Mouse (Mus musculus) lung, embryonic 15.5 days (tissue): ENCODE measurements around the gene Cpeb2. TPM values are rescaled to one million over a fixed set of nuclear protein-coding genes. Genes with fewer than 3 reads are reported as not detected.

ENCODE experiments used
- ATAC-seq: fragments of 200-750 bp; cut with Nextera tagmentation; 2 replicates; pipeline ENCODE4 v1.8.0; 2017; ENCODE audit warnings: moderate number of reproducible peaks, borderline replicate concordance; ENCODE audit not compliant: low FRiP score, low TSS enrichment; ENCODE audit errors: extremely low read depth
- H3K27ac ChIP-seq: fragments of 300-500 bp; sonication (generic); 2 replicates; pipeline ENCODE4 v1.5.1; 2015; ENCODE audit warnings: moderate library complexity, mild to moderate bottlenecking, inconsistent platforms
- H3K27me3 ChIP-seq: fragments of 300-500 bp; sonication (generic); 2 replicates; pipeline ENCODE4 v1.6.1; 2015; ENCODE audit warnings: inconsistent platforms
- H3K36me3 ChIP-seq: fragments of 300-500 bp; sonication (generic); 2 replicates; pipeline ENCODE4 v1.6.1; 2015; ENCODE audit warnings: inconsistent platforms
- H3K4me1 ChIP-seq: fragments of 300-500 bp; sonication (generic); 2 replicates; pipeline ENCODE4 v1.6.1; 2015; ENCODE audit warnings: inconsistent platforms
- H3K4me2 ChIP-seq: fragments of 300-500 bp; sonication (generic); 2 replicates; pipeline ENCODE4 v1.6.1; 2015; ENCODE audit warnings: inconsistent platforms, mild to moderate bottlenecking, moderate library complexity
- H3K4me3 ChIP-seq: fragments of 300-500 bp; sonication (generic); 2 replicates; pipeline ENCODE4 v1.5.1; 2015; ENCODE audit warnings: mild to moderate bottlenecking, inconsistent platforms
- H3K9ac ChIP-seq: fragments of 300-500 bp; sonication (generic); 2 replicates; pipeline ENCODE4 v1.6.1; 2015; ENCODE audit warnings: inconsistent platforms
- H3K9me3 ChIP-seq: fragments of 300-500 bp; sonication (generic); 2 replicates; pipeline ENCODE4 v1.6.1; 2016; ENCODE audit warnings: inconsistent platforms
- WGBS: fragments of 180-500 bp; shearing (Covaris S2); methylation state at CpG from one replicate; pipeline ENCODE4 v1.1.7; 2015; 5-methylcytosine and 5-hydroxymethylcytosine counted together
- polyA plus RNA-seq: library from polyadenylated mRNA; unstranded; fragments of >200 nt; fragmentation: Nextera tagmentation; extraction: Ambion mirVana; gene quantifications from 2 replicates; pipeline ENCODE4 v1.2.1, GENCODE M21; 2015

Cpeb2 gene
- polyA plus RNA-seq, 1 experiment from 2014 or later, result 1.7 TPM

- H3K4me3 ChIP-seq, result no peak overlapping the region
- H3K27me3 ChIP-seq, result no peaks in the 10 kb centered on the region
- no peak overlapping the region for H3K9ac ChIP-seq
- no peak overlapping the region for H3K27ac ChIP-seq
- H3K9me3 ChIP-seq, result no peaks in the 10 kb centered on the region
- H3K36me3 ChIP-seq, result no peaks in the 10 kb centered on the region
- no peak for ATAC-seq
- 89% methylated on average over 4 of the region's 4 CpGs for WGBS
- H3K4me1 ChIP-seq, result peaks cover 3% of the 10 kb centered on the region; the same call in 1 of the 2 replicates
- H3K4me2 ChIP-seq, result no peak overlapping the region
These were observed 60.2 kb downstream of the Cpeb2 start for GRCm38 (mm10) chr5:43293136-43293535.

GRCm38 (mm10) chr5:43297459-43297858 is 64.5 kb downstream of the Cpeb2 start:
- no peak overlapping the region for H3K4me3 ChIP-seq
- H3K4me1 ChIP-seq, result peaks cover 3% of the 10 kb centered on the region; the same call in 1 of the 2 replicates
- H3K27me3 ChIP-seq, result no peaks in the 10 kb centered on the region
- no peaks in the 10 kb centered on the region for H3K36me3 ChIP-seq
- H3K4me2 ChIP-seq, result no peak overlapping the region
- H3K9me3 ChIP-seq, result no peaks in the 10 kb centered on the region
- 43% methylated on average over 7 of the region's 7 CpGs for WGBS
- ATAC-seq, result no peak
- H3K9ac ChIP-seq, result no peak overlapping the region
- H3K27ac ChIP-seq, result no peak overlapping the region

GRCm38 (mm10) chr5:43298975-43299374 is 66.0 kb downstream of the Cpeb2 start:
- Histone ChIP-seq H3K27me3 (no peaks in the 10 kb centered on the region), H3K4me3 (no peak overlapping the region), H3K9ac (no peak overlapping the region), H3K36me3 (no peaks in the 10 kb centered on the region), H3K27ac (0 out of 2 replicates have a peak overlapping the region, but pooled peaks have one; percentile 30), H3K4me2 (no peak overlapping the region), H3K9me3 (no peaks in the 10 kb centered on the region), H3K4me1 (peaks cover 3% of the 10 kb centered on the region; the same call in 1 of the 2 replicates)
- 62% methylated on average over 2 of the region's 2 CpGs for whole genome bisulfite sequencing
- ATAC-seq, result no peak

- Histone ChIP-seq H3K27ac (no peak overlapping the region), H3K27me3 (no peaks in the 10 kb centered on the region), H3K4me1 (peaks cover 3% of the 10 kb centered on the region; the same call in 1 of the 2 replicates), H3K9me3 (no peaks in the 10 kb centered on the region), H3K36me3 (no peaks in the 10 kb centered on the region), H3K9ac (no peak overlapping the region), H3K4me2 (no peak overlapping the region), H3K4me3 (no peak overlapping the region)
- ATAC-seq, result no peak
- 85% methylated on average over 5 of the region's 5 CpGs for WGBS
These were observed 67.1 kb downstream of the Cpeb2 start for GRCm38 (mm10) chr5:43300076-43300475.

GRCm38 (mm10) chr5:43300979-43301378 is 68.0 kb downstream of the Cpeb2 start:
- Histone ChIP-seq H3K36me3 (no peaks in the 10 kb centered on the region), H3K9ac (no peak overlapping the region), H3K27me3 (no peaks in the 10 kb centered on the region), H3K4me3 (no peak overlapping the region), H3K4me2 (no peak overlapping the region), H3K27ac (no peak overlapping the region), H3K9me3 (no peaks in the 10 kb centered on the region), H3K4me1 (peaks cover 3% of the 10 kb centered on the region; the same call in 1 of the 2 replicates)
- ATAC-seq, result no peak
- 29% methylated on average over 3 of the region's 3 CpGs for WGBS

GRCm38 (mm10) chr5:43303504-43303903 is 70.5 kb downstream of the Cpeb2 start:
- Histone ChIP-seq H3K4me2 (no peak overlapping the region), H3K4me1 (no peaks in the 10 kb centered on the region), H3K9me3 (no peaks in the 10 kb centered on the region), H3K4me3 (no peak overlapping the region), H3K27me3 (no peaks in the 10 kb centered on the region), H3K9ac (no peak overlapping the region), H3K27ac (no peak overlapping the region), H3K36me3 (no peaks in the 10 kb centered on the region)
- 42% methylated on average over 1 of the region's 1 CpGs for WGBS
- ATAC-seq, result no peak

GRCm38 (mm10) chr5:43305449-43305848 is 72.5 kb downstream of the Cpeb2 start:
- Histone ChIP-seq H3K27me3 (no peaks in the 10 kb centered on the region), H3K9ac (no peak overlapping the region), H3K4me2 (no peak overlapping the region), H3K36me3 (no peaks in the 10 kb centered on the region), H3K4me1 (no peaks in the 10 kb centered on the region), H3K4me3 (no peak overlapping the region), H3K9me3 (no peaks in the 10 kb centered on the region), H3K27ac (no peak overlapping the region)
- no peak for ATAC-seq
- 81% methylated on average over 3 of the region's 3 CpGs for WGBS

- Histone ChIP-seq H3K9me3 (no peaks in the 10 kb centered on the region), H3K9ac (no peak overlapping the region), H3K27me3 (no peaks in the 10 kb centered on the region), H3K36me3 (no peaks in the 10 kb centered on the region), H3K4me1 (no peaks in the 10 kb centered on the region), H3K4me2 (no peak overlapping the region), H3K27ac (no peak overlapping the region), H3K4me3 (no peak overlapping the region)
- WGBS, result 26% methylated on average over 4 of the region's 4 CpGs
- no peak for ATAC-seq
These were observed 77.0 kb downstream of the Cpeb2 start for GRCm38 (mm10) chr5:43309961-43310360.

- Histone ChIP-seq H3K4me3 (no peak overlapping the region), H3K9ac (no peak overlapping the region), H3K36me3 (no peaks in the 10 kb centered on the region), H3K4me1 (peaks cover 8% of the 10 kb centered on the region), H3K9me3 (no peaks in the 10 kb centered on the region), H3K27me3 (no peaks in the 10 kb centered on the region), H3K4me2 (no peak overlapping the region), H3K27ac (no peak overlapping the region)
- 79% methylated on average over 3 of the region's 3 CpGs for WGBS
- ATAC-seq, result no peak
These were observed 91.4 kb downstream of the Cpeb2 start for GRCm38 (mm10) chr5:43324311-43324862.

GRCm38 (mm10) chr5:43325561-43325960 is 92.6 kb downstream of the Cpeb2 start:
- Histone ChIP-seq H3K27ac (no peak overlapping the region), H3K9me3 (no peaks in the 10 kb centered on the region), H3K4me3 (no peak overlapping the region), H3K4me2 (no peak overlapping the region), H3K27me3 (no peaks in the 10 kb centered on the region), H3K4me1 (peaks cover 8% of the 10 kb centered on the region), H3K36me3 (no peaks in the 10 kb centered on the region), H3K9ac (no peak overlapping the region)
- WGBS, result 38% methylated on average over 4 of the region's 4 CpGs
- no peak for ATAC-seq

- no peaks in the 10 kb centered on the region for H3K27me3 ChIP-seq
- WGBS, result 10% methylated on average over 4 of the region's 4 CpGs
These were observed 95.6 kb downstream of the Cpeb2 start for GRCm38 (mm10) chr5:43328579-43328978.

GRCm38 (mm10) chr5:43330260-43330659 is 97.3 kb downstream of the Cpeb2 start:
- 73% methylated on average over 3 of the region's 3 CpGs for WGBS
- no peak overlapping the region for H3K27ac ChIP-seq

More at GRCm38 (mm10) chr5:43328579-43328978, 95.6 kb downstream of the Cpeb2 start:
- peaks cover 8% of the 10 kb centered on the region for H3K4me1 ChIP-seq
- H3K27ac ChIP-seq, result no peak overlapping the region
- no peaks in the 10 kb centered on the region for H3K36me3 ChIP-seq
- H3K9me3 ChIP-seq, result no peaks in the 10 kb centered on the region
- no peak overlapping the region for H3K4me3 ChIP-seq
- no peak overlapping the region for H3K9ac ChIP-seq
- peak; percentile 64; the same call in 1 of the 2 replicates for ATAC-seq
- no peak overlapping the region for H3K4me2 ChIP-seq

GRCm38 (mm10) chr5:43334469-43334868 is 101.5 kb downstream of the Cpeb2 start:
- no peak overlapping the region for H3K9ac ChIP-seq
- H3K4me3 ChIP-seq, result no peak overlapping the region
- no peak overlapping the region for H3K27ac ChIP-seq
- H3K36me3 ChIP-seq, result no peaks in the 10 kb centered on the region
- no peaks in the 10 kb centered on the region for H3K9me3 ChIP-seq
- no peaks in the 10 kb centered on the region for H3K27me3 ChIP-seq
- H3K4me1 ChIP-seq, result no peaks in the 10 kb centered on the region
- H3K4me2 ChIP-seq, result no peak overlapping the region
- ATAC-seq, result no peak
- WGBS, result 71% methylated on average over 2 of the region's 2 CpGs

More at GRCm38 (mm10) chr5:43330260-43330659, 97.3 kb downstream of the Cpeb2 start:
- peaks cover 8% of the 10 kb centered on the region for H3K4me1 ChIP-seq
- H3K4me2 ChIP-seq, result no peak overlapping the region
- no peak overlapping the region for H3K4me3 ChIP-seq
- ATAC-seq, result no peak
- H3K27me3 ChIP-seq, result no peaks in the 10 kb centered on the region
- no peak overlapping the region for H3K9ac ChIP-seq
- H3K36me3 ChIP-seq, result no peaks in the 10 kb centered on the region
- no peaks in the 10 kb centered on the region for H3K9me3 ChIP-seq
